Mouse (Mus musculus) adrenal gland (tissue): ENCODE results near the gene Ano6.

Experiments used
- intact Hi-C: fragments of 180-260 bp; cut with DNase I; formaldehyde crosslinking; loops from one replicate; pipeline ENCODE4 v1.15.1; 2025

Gene Ano6

GRCm38 (mm10) chr15:95765936-95766335 is 24.7 kb upstream of the Ano6 start:
- intact Hi-C loops = loop anchor here (10.0 kb wide), 1 partner anchor 519 kb away; the partner anchor contains the start of gene Arid2

- intact Hi-C loops = loop anchor here (10.0 kb wide), 1 partner anchor 517 kb away; the partner anchor contains the start of gene Arid2
These were observed 22.8 kb upstream of the Ano6 start for GRCm38 (mm10) chr15:95767825-95768224.

- intact Hi-C loops = loop anchor here (10.0 kb wide), 1 partner anchor 516 kb away; the partner anchor contains the start of gene Arid2
These were observed 21.9 kb upstream of the Ano6 start for GRCm38 (mm10) chr15:95768703-95769102.

- intact Hi-C loops = loop anchor here (10.0 kb wide), 1 partner anchor 515 kb away; the partner anchor contains the start of gene Arid2
These were observed 21.1 kb upstream of the Ano6 start for GRCm38 (mm10) chr15:95769576-95769975.

GRCm38 (mm10) chr15:95770307-95770706 is 20.3 kb upstream of the Ano6 start:
- intact Hi-C loops = loop anchor here (5.0 kb wide), 1 partner anchor 172 kb away; no protein-coding TSS in a partner anchor

GRCm38 (mm10) chr15:95772374-95772773 is 18.3 kb upstream of the Ano6 start:
- intact Hi-C loops = loop anchor here (5.0 kb wide), 1 partner anchor 170 kb away; no protein-coding TSS in a partner anchor

GRCm38 (mm10) chr15:95772861-95773836 is 17.5 kb upstream of the Ano6 start:
- intact Hi-C loops = loop anchor here (5.0 kb wide), 1 partner anchor 169 kb away; no protein-coding TSS in a partner anchor

- intact Hi-C loops = loop anchor here (5.0 kb wide), 1 partner anchor 168 kb away; no protein-coding TSS in a partner anchor
These were observed 16.4 kb upstream of the Ano6 start for GRCm38 (mm10) chr15:95774197-95774596.

- intact Hi-C loops = loop anchor here (5.0 kb wide), 1 partner anchor 167 kb away; no protein-coding TSS in a partner anchor
These were observed 15.8 kb upstream of the Ano6 start for GRCm38 (mm10) chr15:95774674-95775414.

- intact Hi-C loops = no loop called here
These were observed 12.9 kb upstream of the Ano6 start for GRCm38 (mm10) chr15:95777743-95778142.

- intact Hi-C loops = no loop called here
These were observed 11.9 kb upstream of the Ano6 start for GRCm38 (mm10) chr15:95778710-95779109.

GRCm38 (mm10) chr15:95786624-95787023 is 4.0 kb upstream of the Ano6 start:
- intact Hi-C loops = no loop called here

GRCm38 (mm10) chr15:95787578-95787977 is 3.1 kb upstream of the Ano6 start:
- intact Hi-C loops = no loop called here

- intact Hi-C loops = loop anchor here (5.0 kb wide), 2 partner anchors 52 to 92 kb away; no protein-coding TSS in a partner anchor
These were observed 798 bp upstream of the Ano6 start for GRCm38 (mm10) chr15:95789562-95790528.

- intact Hi-C loops = loop anchor here (5.0 kb wide), 2 partner anchors 51 to 91 kb away; no protein-coding TSS in a partner anchor
These were observed 623 bp downstream of the Ano6 start for GRCm38 (mm10) chr15:95791141-95791791.

GRCm38 (mm10) chr15:95791855-95792254 is 1.2 kb downstream of the Ano6 start:
- intact Hi-C loops = loop anchor here (5.0 kb wide), 2 partner anchors 50 to 90 kb away; no protein-coding TSS in a partner anchor

- intact Hi-C loops = loop anchor here (5.0 kb wide), 2 partner anchors 50 to 90 kb away; no protein-coding TSS in a partner anchor
These were observed 1.9 kb downstream of the Ano6 start for GRCm38 (mm10) chr15:95792261-95793260.
